Mouse (Mus musculus) CH12.LX (cell line): Measurements from ENCODE around the gene Spast. TPM values are rescaled to one million over a fixed set of nuclear protein-coding genes. Genes with fewer than 3 reads are reported as not detected.

Experiments
- DNase-seq: peaks from one replicate; pipeline ENCODE4 v3.0.0-alpha.2; 2013; ENCODE audit errors: extremely low read depth
- H3K27ac ChIP-seq: 2 replicates; pipeline ENCODE4 v1.5.1; 2012; ENCODE audit warnings: low read depth, mild to moderate bottlenecking, control low read depth, moderate library complexity; ENCODE audit not compliant: insufficient read depth
- H3K27me3 ChIP-seq: replicated peaks from 2 replicates; pipeline ENCODE3; 2012; ENCODE audit warnings: inconsistent platforms
- H3K36me3 ChIP-seq, 2 experiments: replicated peaks in 1 of 2; 2 replicates each; pipeline versions ENCODE3 to v1.6.1; 2012; ENCODE audit warnings: inconsistent platforms in 1 of 2, low read length in 1 of 2, mild to moderate bottlenecking in 1 of 2, mixed read lengths in 1 of 2, moderate library complexity in 1 of 2; ENCODE audit not compliant: control insufficient read depth in 1 of 2, insufficient read depth in 1 of 2
- H3K4me1 ChIP-seq, 2 experiments: 2 replicates each; pipeline ENCODE4 v1.6.1; 2012; ENCODE audit warnings: inconsistent platforms in 1 of 2, moderate library complexity in 1 of 2; ENCODE audit not compliant: insufficient read depth in 2 of 2, control insufficient read depth in 1 of 2
- H3K4me2 ChIP-seq: 2 replicates; pipeline ENCODE4 v1.6.1; 2012; ENCODE audit warnings: low read depth, mild to moderate bottlenecking, control low read depth; ENCODE audit not compliant: poor library complexity, insufficient read depth, severe bottlenecking
- H3K4me3 ChIP-seq, 3 experiments: fragments of 150-350 bp in 1 of 3; sonication (generic) in 1 of 3; replicated peaks in 1 of 3; 2 replicates each; pipeline versions ENCODE3 to v1.5.1; 2011 to 2012; ENCODE audit warnings: low read depth in 2 of 3, low read length in 2 of 3, mild to moderate bottlenecking in 2 of 3, moderate library complexity in 2 of 3, control low read depth in 1 of 3, improper control_type of control experiment in 1 of 3, inconsistent platforms in 1 of 3, mixed read lengths in 1 of 3; ENCODE audit not compliant: poor library complexity in 1 of 3
- H3K79me2 ChIP-seq: replicated peaks from 2 replicates; pipeline ENCODE4 v1.6.1; 2012; ENCODE audit warnings: mild to moderate bottlenecking, moderate library complexity; ENCODE audit not compliant: control insufficient read depth, poor library complexity, insufficient read depth, severe bottlenecking; ENCODE audit errors: extremely low read depth
- H3K9ac ChIP-seq: 2 replicates; pipeline ENCODE4 v1.6.1; 2012; ENCODE audit warnings: low read depth, mild to moderate bottlenecking, control low read depth, moderate library complexity; ENCODE audit not compliant: insufficient read depth
- H3K9me3 ChIP-seq: replicated peaks from 2 replicates; pipeline ENCODE3; 2012; ENCODE audit warnings: low read length, inconsistent platforms, mixed read lengths
- CHD2 ChIP-seq: IDR thresholded peaks from 2 replicates; pipeline ENCODE4 v1.6.1; 2011; ENCODE audit warnings: low read length, improper control_type of control experiment
- ETS1 ChIP-seq: conservative IDR thresholded peaks from 2 replicates; pipeline ENCODE4 v1.6.1; 2012; ENCODE audit warnings: low read depth, mild to moderate bottlenecking, inconsistent platforms, low read length, improper control_type of control experiment, moderate library complexity
- GABPA ChIP-seq: IDR thresholded peaks from 2 replicates; pipeline ENCODE4 v1.6.1; 2012; ENCODE audit warnings: low read depth, low read length, improper control_type of control experiment, inconsistent platforms; ENCODE audit not compliant: insufficient replicate concordance
- HCFC1 ChIP-seq: IDR thresholded peaks from 2 replicates; pipeline ENCODE4 v1.6.1; 2012; ENCODE audit warnings: low read depth, mild to moderate bottlenecking, inconsistent platforms, low read length, improper control_type of control experiment
- JUND ChIP-seq: conservative IDR thresholded peaks from 2 replicates; pipeline ENCODE4 v1.6.1; 2011; ENCODE audit warnings: low read depth, low read length, improper control_type of control experiment
- KAT2A ChIP-seq: IDR thresholded peaks from 2 replicates; pipeline ENCODE4 v1.6.1; 2012; ENCODE audit warnings: low read length, improper control_type of control experiment, inconsistent platforms; ENCODE audit not compliant: insufficient replicate concordance
- MAFK ChIP-seq: IDR thresholded peaks from 2 replicates; pipeline ENCODE4 v1.6.1; 2011; ENCODE audit warnings: low read length, improper control_type of control experiment; ENCODE audit not compliant: insufficient replicate concordance
- MEF2A ChIP-seq: IDR thresholded peaks from 2 replicates; pipeline ENCODE4 v1.6.1; 2014; ENCODE audit warnings: low read depth, mild to moderate bottlenecking, inconsistent platforms, low read length, improper control_type of control experiment, borderline replicate concordance
- MYC ChIP-seq: IDR thresholded peaks from 2 replicates; pipeline ENCODE4 v1.6.1; 2011; ENCODE audit warnings: low read depth, mild to moderate bottlenecking, improper control_type of control experiment, low read length
- NELFE ChIP-seq: IDR thresholded peaks from 2 replicates; pipeline ENCODE4 v1.6.1; 2011; ENCODE audit warnings: low read depth, low read length, improper control_type of control experiment
- NRF1 ChIP-seq: IDR thresholded peaks from 2 replicates; pipeline ENCODE4 v1.6.1; 2014; ENCODE audit warnings: low read depth, mild to moderate bottlenecking, inconsistent platforms, low read length, improper control_type of control experiment, moderate library complexity
- POLR2AphosphoS2 ChIP-seq: IDR thresholded peaks from 2 replicates; pipeline ENCODE4 v1.6.1; 2011; ENCODE audit warnings: low read depth, low read length, improper control_type of control experiment
- RCOR1 ChIP-seq: conservative IDR thresholded peaks from 2 replicates; pipeline ENCODE4 v1.6.1; 2012; ENCODE audit warnings: low read depth, mild to moderate bottlenecking, inconsistent platforms, low read length, improper control_type of control experiment
- SMC3 ChIP-seq: IDR thresholded peaks from 2 replicates; pipeline ENCODE4 v1.6.1; 2011; ENCODE audit warnings: low read depth, low read length, improper control_type of control experiment
- TBP ChIP-seq: conservative IDR thresholded peaks from 2 replicates; pipeline ENCODE4 v1.6.1; 2011; ENCODE audit warnings: low read depth, low read length, improper control_type of control experiment
- ZKSCAN1 ChIP-seq: IDR thresholded peaks from 2 replicates; pipeline ENCODE4 v1.6.1; 2012; ENCODE audit warnings: low read depth, inconsistent platforms, low read length, improper control_type of control experiment, borderline replicate concordance
- dilution Hi-C: fragments of 300-500 bp; cut with MboI; formaldehyde crosslinking; loops from 2 replicates; pipeline ENCODE4 v1.14.3; 2020; ENCODE audit warnings: low sequenced_read_pairs; ENCODE audit not compliant: extremely low pct_unique_long_range_greater_than_20kb, extremely low pct_ligation_motif_present
- in situ Hi-C: fragments of 300-500 bp; cut with MboI; formaldehyde crosslinking; loops from 3 replicates; pipeline ENCODE4 v1.14.3; 2019; ENCODE audit warnings: low sequenced_read_pairs, low pct_ligation_motif_present, low pct_unique_long_range_greater_than_20kb, mixed read lengths
- polyA plus RNA-seq: library from polyadenylated mRNA; unstranded; fragments of >175 nt; gene quantifications from 2 replicates; pipeline ENCODE4 v1.2.1, GENCODE M21; 2012; ENCODE audit warnings: low read depth; ENCODE audit not compliant: insufficient read length
- total RNA-seq, 2 experiments: library from RNA; depleted of rRNA; stranded (reverse); fragments of 300-350 nt in 1 of 2; fragments of >200 nt in 1 of 2; gene quantifications; 2 replicates each; pipeline ENCODE4 v1.2.3; 2012 to 2014

Spast gene
- total and polyA plus RNA-seq, 3 experiments = 15.0 to 26.8 (median 21.7) TPM

DNA sequence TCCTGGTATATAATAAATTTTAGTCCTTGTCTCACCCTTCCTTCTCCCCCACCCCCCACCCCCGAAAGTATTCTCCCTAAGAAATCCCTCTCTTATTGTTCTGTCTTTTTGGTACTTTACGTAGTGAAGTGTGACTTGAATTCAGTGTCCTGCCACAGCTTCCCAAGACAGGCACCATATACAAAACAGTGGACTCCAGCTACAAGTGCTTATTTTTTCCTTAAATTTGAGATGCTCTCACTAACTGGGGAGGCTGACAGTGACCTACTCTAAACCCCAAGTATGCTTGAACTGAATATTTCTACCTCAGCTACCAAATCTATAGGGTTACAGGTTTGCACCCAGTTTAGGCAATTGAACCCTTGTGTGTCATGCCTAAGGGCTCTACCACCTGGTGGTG, 55.6 kb downstream of the Spast start:
- H3K36me3 ChIP-seq = peaks cover 3 to 8% of the 10 kb centered on the region in 2 experiments
- TF ChIP-seq NELFE = no peak
- no peak for TF ChIP-seq MEF2A
- no peak for TF ChIP-seq JUND
- no peak for TF ChIP-seq KAT2A
- no peak for TF ChIP-seq POLR2AphosphoS2
- no peak for TF ChIP-seq GABPA
- no peak for TF ChIP-seq RCOR1
- TF ChIP-seq MAFK = no peak
- no peak for TF ChIP-seq ZKSCAN1
- TF ChIP-seq HCFC1 = no peak
- TF ChIP-seq TBP = no peak
- no peak for TF ChIP-seq ETS1
- no peak for TF ChIP-seq SMC3
- no peak for TF ChIP-seq NRF1
- H3K9me3 ChIP-seq = no peaks in the 10 kb centered on the region
- no peak overlapping the region for H3K27ac ChIP-seq
- H3K4me2 ChIP-seq = peak overlapping the region; percentile 37; the same call in 1 of the 2 replicates
- no peak for DNase-seq
- peaks cover 4 to 17% of the 10 kb centered on the region in 2 experiments for H3K4me1 ChIP-seq
- peak overlapping the region; percentile 59; the same call in 1 of the 2 replicates for H3K9ac ChIP-seq
- dilution Hi-C loops = no loop called here
- in situ Hi-C loops = no loop called here
- peaks cover 27% of the 10 kb centered on the region for H3K79me2 ChIP-seq
- no peak overlapping the region for H3K4me3 ChIP-seq
- no peaks in the 10 kb centered on the region for H3K27me3 ChIP-seq

DNA sequence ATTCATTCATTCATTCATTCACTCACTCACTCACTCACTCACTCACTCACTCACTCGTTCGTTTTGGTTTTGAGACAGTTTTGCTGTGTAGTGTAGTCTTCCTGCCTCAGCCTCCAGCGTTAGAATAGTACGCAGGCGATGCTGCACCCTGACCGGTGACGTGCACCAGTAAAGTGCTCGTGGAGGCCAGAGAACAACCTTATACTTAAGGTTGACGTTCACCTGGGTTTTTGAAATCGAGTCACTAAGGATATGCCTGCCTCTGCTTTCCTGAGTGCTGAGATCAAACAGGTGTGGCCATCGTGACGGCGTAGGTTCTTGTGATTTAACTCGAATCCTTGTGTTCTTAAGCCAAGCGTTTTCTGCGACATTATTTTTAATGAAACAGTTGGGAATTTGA, 56.1 kb downstream of the Spast start:
- dilution Hi-C loops = no loop called here
- TF ChIP-seq CHD2 (no peak), MYC (0 out of 2 replicates have a peak, but pooled peaks have one; percentile 1)
- TF ChIP-seq, all 38 proteins: peak for 1
- Histone ChIP-seq H3K4me3 (peak overlapping the region; percentile 32 to 93 (median 56)), H3K4me2 (peak overlapping the region; percentile 37), H3K4me1 (peaks cover 4 to 17% of the 10 kb centered on the region in 2 experiments), H3K27me3 (no peaks in the 10 kb centered on the region), H3K36me3 (peaks cover 3 to 9% of the 10 kb centered on the region in 2 experiments), H3K79me2 (peaks cover 27% of the 10 kb centered on the region), H3K9ac (peak overlapping the region; percentile 59), H3K9me3 (no peaks in the 10 kb centered on the region), H3K27ac (no peak overlapping the region)
- DNase-seq = peak; percentile 6
- in situ Hi-C loops = no loop called here
